Mouse (Mus musculus): ENCODE measurements around the gene Zfp385a. TPM values are rescaled to one million over a fixed set of nuclear protein-coding genes. Genes with fewer than 3 reads are reported as not detected.

Gene Zfp385a
- polyA plus RNA-seq, 1 experiment: 17.4 TPM

GRCm38 (mm10) chr15:103354690-103355089, 14.8 kb upstream of the Zfp385a start:
- H3K4me3 ChIP-seq (ENCODE audit: insufficient read depth, low read depth, low read length): no peak overlapping the region
- peaks cover 18% of the 10 kb centered on the region for H3K4me1 ChIP-seq (ENCODE audit: control insufficient read depth, insufficient read depth, insufficient read length, low read length)
- H3K27ac ChIP-seq (replicated peaks; ENCODE audit: low read depth, low read length): no peak overlapping the region

GRCm38 (mm10) chr15:103353511-103354256, 13.8 kb upstream of the Zfp385a start:
- no peak overlapping the region for H3K4me3 ChIP-seq (ENCODE audit: insufficient read depth, low read depth, low read length)
- H3K4me1 ChIP-seq (ENCODE audit: control insufficient read depth, insufficient read depth, insufficient read length, low read length): peaks cover 10% of the 10 kb centered on the region
- no peak overlapping the region for H3K27ac ChIP-seq (replicated peaks; ENCODE audit: low read depth, low read length)

GRCm38 (mm10) chr15:103352856-103353255, 13.0 kb upstream of the Zfp385a start:
- Histone ChIP-seq H3K4me1 (ENCODE audit: control insufficient read depth, insufficient read depth, insufficient read length, low read length) (peaks cover 2% of the 10 kb centered on the region; the same call in 1 of the 2 replicates), H3K27ac (replicated peaks; ENCODE audit: low read depth, low read length) (no peak overlapping the region), H3K4me3 (ENCODE audit: insufficient read depth, low read depth, low read length) (no peak overlapping the region)

- Histone ChIP-seq H3K4me1 (ENCODE audit: control insufficient read depth, insufficient read depth, insufficient read length, low read length) (no peaks in the 10 kb centered on the region), H3K27ac (replicated peaks; ENCODE audit: low read depth, low read length) (no peak overlapping the region), H3K4me3 (ENCODE audit: insufficient read depth, low read depth, low read length) (no peak overlapping the region)
Measured at GRCm38 (mm10) chr15:103347275-103347684, 7.4 kb upstream of the Zfp385a start.

- no peak overlapping the region for H3K4me3 ChIP-seq (ENCODE audit: insufficient read depth, low read depth, low read length)
- no peak overlapping the region for H3K27ac ChIP-seq (replicated peaks; ENCODE audit: low read depth, low read length)
- H3K4me1 ChIP-seq (ENCODE audit: control insufficient read depth, insufficient read depth, insufficient read length, low read length): no peaks in the 10 kb centered on the region
Measured at GRCm38 (mm10) chr15:103345789-103346188, 5.9 kb upstream of the Zfp385a start.

GRCm38 (mm10) chr15:103343556-103343955, 3.7 kb upstream of the Zfp385a start:
- H3K27ac ChIP-seq (replicated peaks; ENCODE audit: low read depth, low read length): no peak overlapping the region
- no peak overlapping the region for H3K4me3 ChIP-seq (ENCODE audit: insufficient read depth, low read depth, low read length)
- H3K4me1 ChIP-seq (ENCODE audit: control insufficient read depth, insufficient read depth, insufficient read length, low read length): no peaks in the 10 kb centered on the region

GRCm38 (mm10) chr15:103343008-103343407, 3.1 kb upstream of the Zfp385a start:
- H3K4me3 ChIP-seq (ENCODE audit: insufficient read depth, low read depth, low read length): no peak overlapping the region
- H3K4me1 ChIP-seq (ENCODE audit: control insufficient read depth, insufficient read depth, insufficient read length, low read length): no peaks in the 10 kb centered on the region
- no peak overlapping the region for H3K27ac ChIP-seq (replicated peaks; ENCODE audit: low read depth, low read length)

GRCm38 (mm10) chr15:103342415-103342814, 2.5 kb upstream of the Zfp385a start:
- H3K4me1 ChIP-seq (ENCODE audit: control insufficient read depth, insufficient read depth, insufficient read length, low read length): no peaks in the 10 kb centered on the region
- H3K4me3 ChIP-seq (ENCODE audit: insufficient read depth, low read depth, low read length): no peak overlapping the region
- no peak overlapping the region for H3K27ac ChIP-seq (replicated peaks; ENCODE audit: low read depth, low read length)

GRCm38 (mm10) chr15:103341547-103341946, 1.7 kb upstream of the Zfp385a start:
- Histone ChIP-seq H3K4me3 (ENCODE audit: insufficient read depth, low read depth, low read length) (no peak overlapping the region), H3K4me1 (ENCODE audit: control insufficient read depth, insufficient read depth, insufficient read length, low read length) (no peaks in the 10 kb centered on the region), H3K27ac (replicated peaks; ENCODE audit: low read depth, low read length) (no peak overlapping the region)

- Histone ChIP-seq H3K4me3 (ENCODE audit: insufficient read depth, low read depth, low read length) (no peak overlapping the region), H3K27ac (replicated peaks; ENCODE audit: low read depth, low read length) (no peak overlapping the region), H3K4me1 (ENCODE audit: control insufficient read depth, insufficient read depth, insufficient read length, low read length) (no peaks in the 10 kb centered on the region)
Measured at GRCm38 (mm10) chr15:103340786-103341185, 893 bp upstream of the Zfp385a start.

- no peaks in the 10 kb centered on the region for H3K4me1 ChIP-seq (ENCODE audit: control insufficient read depth, insufficient read depth, insufficient read length, low read length)
- H3K27ac ChIP-seq (replicated peaks; ENCODE audit: low read depth, low read length): no peak overlapping the region
- peak overlapping the region; percentile 57 for H3K4me3 ChIP-seq (ENCODE audit: insufficient read depth, low read depth, low read length)
Measured at GRCm38 (mm10) chr15:103339166-103339960, 530 bp downstream of the Zfp385a start.

- no peak overlapping the region for H3K4me3 ChIP-seq (ENCODE audit: insufficient read depth, low read depth, low read length)
- H3K4me1 ChIP-seq (ENCODE audit: control insufficient read depth, insufficient read depth, insufficient read length, low read length): no peaks in the 10 kb centered on the region
- H3K27ac ChIP-seq (replicated peaks; ENCODE audit: low read depth, low read length): no peak overlapping the region
Measured at GRCm38 (mm10) chr15:103338829-103339165, 1.1 kb downstream of the Zfp385a start.

- Histone ChIP-seq H3K4me1 (ENCODE audit: control insufficient read depth, insufficient read depth, insufficient read length, low read length) (no peaks in the 10 kb centered on the region), H3K4me3 (ENCODE audit: insufficient read depth, low read depth, low read length) (no peak overlapping the region), H3K27ac (replicated peaks; ENCODE audit: low read depth, low read length) (no peak overlapping the region)
Measured at GRCm38 (mm10) chr15:103336996-103337667, 2.8 kb downstream of the Zfp385a start.

GRCm38 (mm10) chr15:103335488-103336235, 4.2 kb downstream of the Zfp385a start:
- Histone ChIP-seq H3K27ac (replicated peaks; ENCODE audit: low read depth, low read length) (no peak overlapping the region), H3K4me3 (ENCODE audit: insufficient read depth, low read depth, low read length) (no peak overlapping the region), H3K4me1 (ENCODE audit: control insufficient read depth, insufficient read depth, insufficient read length, low read length) (no peaks in the 10 kb centered on the region)

GRCm38 (mm10) chr15:103335040-103335439, 4.9 kb downstream of the Zfp385a start:
- Histone ChIP-seq H3K27ac (replicated peaks; ENCODE audit: low read depth, low read length) (no peak overlapping the region), H3K4me1 (ENCODE audit: control insufficient read depth, insufficient read depth, insufficient read length, low read length) (no peaks in the 10 kb centered on the region)

More at GRCm38 (mm10) chr15:103335040-103335439, 4.9 kb downstream of the Zfp385a start:
- no peak overlapping the region for H3K4me3 ChIP-seq (ENCODE audit: insufficient read depth, low read depth, low read length)

All from brown adipose tissue, adult 24 weeks (tissue).